Mouse (Mus musculus): Measurements from ENCODE around the gene Ly6g6d.

DNA sequence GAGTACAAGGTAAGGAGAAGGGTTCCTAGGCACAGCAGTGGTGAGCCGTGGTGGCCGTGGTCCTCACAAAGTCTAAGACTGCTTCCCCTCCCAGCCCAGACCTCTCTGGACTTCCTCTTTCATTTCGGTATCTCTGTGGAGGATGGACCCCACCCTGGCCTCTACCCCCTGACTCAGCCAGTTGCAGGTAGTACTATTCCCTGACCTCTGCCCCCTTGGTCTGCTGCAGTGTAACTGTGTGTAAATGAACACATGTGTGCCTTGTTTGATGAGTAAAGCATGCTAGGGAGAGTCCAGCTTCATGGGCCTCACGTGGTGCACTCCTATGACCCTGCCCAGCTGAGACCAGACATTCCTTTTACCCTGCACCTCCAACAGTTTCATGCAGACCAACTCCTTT lies 54.1 kb downstream of the Ly6g6d start:
- TF ChIP-seq POLR2A (IDR thresholded peaks at IDR 0.05; ENCODE audit: insufficient read depth, low read depth, low read length) (no peak), CTCF (IDR thresholded peaks at IDR 0.05; ENCODE audit: insufficient read depth, low read depth, low read length) (no peak)

Measured in olfactory bulb, adult 2 months (tissue).